Mouse (Mus musculus): Measurements from ENCODE around the gene Tlr9.

DNA sequence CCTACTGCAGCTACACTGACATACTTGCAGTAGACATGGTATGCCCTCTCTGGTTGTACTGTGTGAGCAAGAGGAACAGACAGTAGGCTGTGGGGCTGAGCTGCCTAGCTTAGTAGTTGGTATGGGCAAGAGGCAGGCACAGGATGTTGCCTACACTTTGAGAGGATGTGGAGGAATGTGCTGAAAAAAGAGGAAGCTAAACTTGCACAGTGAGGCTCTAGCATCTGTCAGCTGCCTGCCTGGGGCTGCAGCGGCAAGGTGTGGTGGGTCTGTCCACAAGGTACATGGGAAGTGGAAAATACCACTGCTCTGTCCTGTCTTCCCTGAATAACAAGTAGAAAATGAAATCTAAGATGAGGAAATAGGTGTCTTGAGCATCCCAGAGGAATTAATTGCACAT, 29.4 kb upstream of the Tlr9 start:
- TF ChIP-seq CTCF (IDR thresholded peaks at IDR 0.05; ENCODE audit: control insufficient read depth, insufficient read depth, low read length), result no peak
- TF ChIP-seq POLR2A (IDR thresholded peaks at IDR 0.05; ENCODE audit: borderline replicate concordance, control insufficient read depth, low read depth, low read length), result no peak

Measured in bone marrow, adult 2 months (tissue).